Comparison of ENCODE assay signal across 17 mouse cellular contexts in the genomic region with DNA sequence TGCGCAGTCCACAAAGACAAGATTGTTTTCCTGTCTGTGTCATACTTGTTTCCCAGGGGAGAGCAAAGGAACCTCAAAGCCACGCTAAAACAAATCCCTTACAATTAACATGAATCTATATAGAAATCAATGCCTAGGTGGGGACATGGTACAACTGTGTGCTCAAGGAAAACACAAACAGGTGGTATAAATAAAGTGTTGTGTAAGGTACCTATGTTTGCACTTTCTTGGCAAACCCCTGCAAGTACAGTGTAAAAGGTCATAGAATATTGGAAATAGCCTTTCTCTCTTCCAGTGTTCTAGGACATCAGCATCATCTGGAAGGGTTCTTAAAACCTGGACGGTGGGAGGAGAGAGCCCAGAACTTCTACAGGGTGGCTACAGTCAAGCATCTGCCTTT.
"Had no signal": no experiment of that assay in that cellular context is flagged by ENCODE, and none has a peak within 500 bp of the region (broad histone marks: within the 10 kb centered on the region; RNA-seq: fewer than 3 reads in every experiment).

No protein-coding gene starts in this region.

- H3K36me3 ChIP-seq: lung, embryonic 15.5 days; midbrain, embryonic 13.5 days; midbrain, embryonic 15.5 days; neural tube, embryonic 12.5 days; stomach, embryonic 15.5 days had no signal

- H3K4me2 ChIP-seq: lung, embryonic 15.5 days; midbrain, embryonic 11.5 days; midbrain, embryonic 13.5 days; midbrain, embryonic 15.5 days; neural tube, embryonic 12.5 days; stomach, embryonic 15.5 days had no signal

- H3K4me1 ChIP-seq: midbrain, embryonic 15.5 days; neural tube, embryonic 12.5 days had no signal

- H3K27ac ChIP-seq: lung, embryonic 15.5 days; macrophage; midbrain, embryonic 13.5 days; midbrain, embryonic 15.5 days; neural tube, embryonic 12.5 days; stomach, embryonic 15.5 days; stomach, postnatal 0 days had no signal

- H3K9ac ChIP-seq: lung, embryonic 15.5 days; midbrain, embryonic 13.5 days; midbrain, embryonic 15.5 days; neural tube, embryonic 12.5 days; stomach, embryonic 15.5 days had no signal

- H3K27me3 ChIP-seq: lung, embryonic 15.5 days; midbrain, embryonic 15.5 days; neural tube, embryonic 12.5 days; stomach, embryonic 15.5 days had no signal

- DNase-seq: lung, adult 2 months; lung, postnatal 14 days; lung, postnatal 36 days; right cerebral cortex, postnatal 14 days; thymus, adult 2 months; thymus, postnatal 25 days; thymus, postnatal 4 days had no signal

- ATAC-seq: lung, postnatal 0 days; midbrain, embryonic 13.5 days; midbrain, embryonic 15.5 days had no signal

- H3K9me3 ChIP-seq: lung, embryonic 15.5 days; megakaryocyte, embryonic 14.5 days; midbrain, embryonic 13.5 days; midbrain, embryonic 15.5 days; stomach, embryonic 15.5 days had no signal

- H3K4me3 ChIP-seq: lung, embryonic 15.5 days; megakaryocyte, embryonic 14.5 days; midbrain, embryonic 13.5 days; midbrain, embryonic 15.5 days; neural tube, embryonic 12.5 days; stomach, embryonic 15.5 days had no signal
